Mouse (Mus musculus) induced T-regulatory cell, adult 2 months (primary cell): ENCODE results near the gene Olfr910.

Experiments used
- DNase-seq: peaks from one replicate; pipeline ENCODE4 v3.0.0-alpha.2; 2012; ENCODE audit warnings: low read depth

Gene Olfr910

DNA sequence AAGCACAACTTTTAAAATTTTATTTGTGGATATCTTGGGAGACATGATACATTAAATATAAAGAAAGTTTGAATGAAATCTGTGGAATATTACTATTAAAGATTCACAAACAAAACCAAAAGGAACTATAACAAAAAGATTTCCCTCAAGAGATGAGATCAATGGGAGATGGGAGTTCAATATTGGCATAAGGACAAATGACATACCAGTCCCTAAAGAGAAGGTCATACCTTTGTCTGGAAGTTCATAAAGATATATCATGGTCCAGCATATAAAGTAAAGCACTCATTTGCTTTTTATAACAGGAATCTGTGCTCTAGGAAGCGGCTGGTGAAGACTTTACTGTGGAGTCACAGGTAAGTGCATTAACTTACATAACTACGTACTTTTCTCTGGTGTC is at the start of gene Olfr910:
Olfr910 (plus strand) TSS at position 301 of the 400 bp plus-strand sequence.
- DNase-seq: no peak

DNA sequence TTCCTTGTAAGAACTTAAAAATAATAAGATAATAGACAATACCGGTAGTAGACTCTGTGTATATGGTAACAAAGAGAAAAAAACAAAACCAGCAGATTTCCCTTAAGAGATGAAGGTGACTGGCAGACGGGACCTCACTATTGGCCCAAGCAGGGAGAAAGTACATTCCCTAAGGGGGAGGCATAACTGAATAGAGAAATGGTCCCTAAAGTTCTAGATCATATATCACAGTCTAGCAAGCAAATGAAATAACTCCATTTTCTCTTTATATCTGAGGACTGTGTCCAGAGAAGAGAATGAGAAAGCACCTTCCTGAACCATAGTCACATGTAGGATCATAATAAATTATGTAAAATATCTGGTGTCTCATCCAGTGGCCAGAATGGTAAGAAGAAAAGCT is 42.1 kb upstream of the Olfr910 start, which contains the start of gene Olfr907:
Olfr907 (plus strand) TSS at position 301 of the 400 bp plus-strand sequence.
- no peak for DNase-seq

DNA sequence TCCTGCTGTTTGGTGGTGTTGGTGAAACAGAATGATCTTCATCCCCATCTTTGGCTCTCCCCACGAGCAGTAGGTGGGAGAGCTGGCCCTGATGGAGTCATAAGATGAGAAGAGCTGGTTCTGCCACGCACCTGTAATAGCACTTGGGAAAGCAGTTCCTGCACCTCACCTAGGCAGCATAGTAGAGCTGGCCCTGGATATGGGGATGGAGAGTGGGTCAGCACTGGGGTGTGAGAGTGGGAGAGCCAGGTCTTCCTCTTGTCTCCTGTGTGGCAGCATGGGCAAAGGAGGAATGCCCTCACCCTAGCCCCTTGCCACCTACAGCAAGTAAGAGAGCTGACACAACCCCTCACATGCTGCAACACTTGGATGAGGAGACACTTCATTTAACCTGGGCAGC is 25.3 kb upstream of the Olfr910 start:
- no peak for DNase-seq

DNA sequence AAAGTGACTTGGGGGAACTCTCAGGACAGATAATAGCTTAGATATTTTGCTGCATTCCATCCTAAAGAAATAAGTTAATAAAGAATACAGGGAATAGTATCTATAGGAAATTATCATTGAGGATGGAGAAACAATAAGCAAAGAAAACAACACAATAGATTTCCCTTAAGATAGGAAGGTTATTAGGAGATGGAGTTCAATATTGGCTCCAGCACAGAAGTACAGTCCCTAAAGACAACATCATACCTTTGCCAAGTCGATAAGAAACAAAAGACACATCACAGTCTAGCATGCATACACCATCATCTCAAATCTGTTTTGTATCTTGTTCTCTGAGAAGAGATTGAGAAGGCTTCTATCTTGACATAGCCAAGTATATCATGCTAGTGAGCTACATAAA is 16.4 kb upstream of the Olfr910 start, which contains the start of gene Olfr911-ps1:
Olfr911-ps1 (plus strand) TSS at position 301 of the 400 bp plus-strand sequence.
- no peak for DNase-seq

DNA sequence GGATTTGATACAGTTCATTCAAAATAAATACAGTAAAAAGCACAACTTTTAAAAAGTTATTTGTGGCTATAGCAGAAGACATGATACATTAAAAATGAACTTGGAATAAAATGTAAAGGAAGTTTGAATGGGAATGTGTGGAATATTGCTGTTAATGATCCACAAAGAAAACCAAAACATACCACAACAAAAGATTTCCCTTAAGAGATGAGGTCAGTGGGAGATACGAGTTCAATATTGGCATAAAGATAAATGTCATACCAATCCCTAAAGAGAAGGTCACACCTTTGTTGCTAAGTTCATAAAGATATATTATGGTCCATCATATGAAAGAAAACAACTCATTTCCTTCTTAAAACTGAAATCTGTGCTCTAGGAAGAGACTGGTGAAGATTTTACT is 42.2 kb downstream of the Olfr910 start, which contains the start of gene Olfr912:
Olfr912 (plus strand) TSS at position 301 of the 400 bp plus-strand sequence.
- DNase-seq: no peak
